Mouse (Mus musculus) megakaryocyte-erythroid progenitor cell, adult 5-6 weeks (primary cell): ENCODE measurements around the gene Nwd2. TPM values are rescaled to one million over a fixed set of nuclear protein-coding genes. Genes with fewer than 3 reads are reported as not detected.

Experiments used
- ATAC-seq: replicated peaks from 2 replicates; pipeline ENCODE4 v1.8.0; 2016; ENCODE audit warnings: mild to moderate bottlenecking, inconsistent platforms; ENCODE audit not compliant: severe bottlenecking, poor library complexity, low FRiP score, low TSS enrichment
- total RNA-seq, 2 experiments: library from RNA; stranded (forward) in 1 of 2; stranded (reverse) in 1 of 2; fragments of 200-1000, 215-1000 nt in 1 of 2; fragments of >200 nt in 1 of 2; fragmentation: Nextera tagmentation in 1 of 2; gene quantifications; 2 replicates each; pipeline ENCODE4 v1.2.3; 2014 to 2017

Nwd2 gene
- not detected in 2 replicates for total RNA-seq (2014; fragmentation: Nextera tagmentation)
- not detected in 2 replicates for total RNA-seq (2017)

DNA sequence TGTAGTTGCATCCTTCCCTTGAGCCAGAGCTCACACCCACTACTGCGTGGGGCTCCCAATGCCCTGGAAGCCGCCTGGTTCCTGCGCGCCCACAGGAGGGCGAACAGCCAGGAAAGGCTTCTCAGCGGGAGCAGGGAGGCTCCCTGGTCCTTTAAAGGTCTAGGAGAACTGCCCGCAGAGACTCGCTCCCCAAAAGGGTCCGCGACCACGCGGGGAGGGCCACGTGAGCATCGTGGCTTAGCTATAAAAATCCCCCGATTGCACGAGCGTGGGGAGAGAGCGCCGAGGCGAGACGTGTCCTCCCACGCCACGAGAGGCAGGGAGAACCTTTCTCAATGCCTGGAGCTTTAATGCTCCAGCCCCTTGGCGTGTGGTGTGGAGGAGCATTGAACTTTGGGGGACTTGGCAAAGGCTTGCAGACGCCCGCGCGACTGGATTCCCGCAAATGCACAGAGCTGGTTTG is at the start of gene Nwd2:
Gene Nwd2 (plus strand): TSS at position 33 of the 463 bp plus-strand sequence.
- no peak for ATAC-seq

DNA sequence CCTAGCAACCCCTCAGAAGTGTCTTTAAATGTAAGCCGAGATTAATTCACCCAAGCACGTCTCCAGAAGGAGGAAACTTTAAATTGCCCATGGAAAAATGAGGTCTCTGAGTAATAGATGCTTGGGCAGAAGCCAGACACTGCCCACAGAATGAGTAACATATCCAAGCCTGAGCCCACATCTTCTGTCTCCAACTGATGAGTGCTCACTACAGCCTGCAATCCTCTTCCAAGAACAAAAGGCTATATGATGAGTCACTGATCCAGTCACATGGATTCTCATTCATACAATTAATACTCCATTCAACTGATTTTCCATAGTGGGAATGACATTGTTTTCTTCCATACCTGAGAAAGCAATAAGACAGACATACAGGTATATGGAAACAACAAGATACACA is 41.5 kb upstream of the Nwd2 start:
- no peak for ATAC-seq

DNA sequence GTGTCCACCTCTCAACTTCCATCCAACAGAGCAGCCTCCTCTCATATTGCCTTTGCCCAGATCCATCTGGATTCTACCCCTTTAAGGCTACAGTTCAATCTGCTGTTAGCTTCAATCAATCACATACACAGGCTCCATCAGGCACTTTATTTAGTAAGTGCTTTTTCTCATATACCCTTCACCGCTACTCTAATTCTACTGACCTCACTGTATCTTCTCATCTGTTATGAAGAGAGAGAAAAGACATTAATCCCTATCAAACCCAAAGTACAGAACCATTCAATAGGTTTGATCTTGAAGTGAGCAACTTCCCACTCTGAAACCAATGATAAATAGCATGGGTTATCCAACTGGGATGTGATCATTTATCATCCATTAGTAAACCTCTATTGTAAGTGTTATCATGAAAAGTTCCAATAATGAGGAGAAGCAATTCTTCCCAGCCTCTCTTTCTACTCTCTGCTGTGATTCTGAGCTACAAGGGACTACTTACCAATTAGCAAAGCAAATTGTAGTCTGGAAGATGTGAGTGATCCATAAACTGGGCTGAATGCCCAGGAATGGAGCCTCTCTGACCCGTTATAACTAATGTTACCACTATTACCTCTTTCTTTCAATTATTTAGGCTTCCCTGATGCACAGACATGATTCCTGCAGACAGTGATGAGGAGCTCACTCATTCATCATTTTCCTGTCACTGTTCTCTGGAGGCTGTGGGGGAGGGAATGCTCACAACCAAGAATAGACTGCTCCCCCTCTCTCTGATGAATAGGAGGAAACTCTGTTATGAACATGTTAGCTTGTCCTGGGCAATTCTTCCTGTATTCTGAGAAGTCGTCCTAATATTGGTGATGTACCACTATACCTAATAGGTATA is 31.9 kb upstream of the Nwd2 start:
- no peak for ATAC-seq

DNA sequence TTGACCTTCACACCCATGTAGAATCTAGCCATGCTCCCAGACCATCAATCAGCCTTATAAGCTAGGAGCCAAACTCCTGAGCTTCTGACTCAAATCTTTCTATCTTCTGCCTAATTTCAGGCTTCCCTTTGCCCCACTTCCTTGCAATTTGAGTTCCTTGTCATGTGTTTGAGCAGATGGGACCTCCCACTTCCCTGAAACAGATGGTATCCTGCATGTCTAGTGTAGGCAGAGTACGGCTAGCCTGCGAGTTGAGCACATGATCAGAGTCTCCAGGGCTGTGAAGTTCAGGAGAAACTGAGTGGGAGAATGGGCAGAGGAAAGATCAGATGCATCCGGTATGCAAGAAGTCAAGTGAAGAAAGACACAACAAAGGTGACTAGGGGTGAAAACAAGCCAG is 24.8 kb upstream of the Nwd2 start:
- no peak for ATAC-seq

DNA sequence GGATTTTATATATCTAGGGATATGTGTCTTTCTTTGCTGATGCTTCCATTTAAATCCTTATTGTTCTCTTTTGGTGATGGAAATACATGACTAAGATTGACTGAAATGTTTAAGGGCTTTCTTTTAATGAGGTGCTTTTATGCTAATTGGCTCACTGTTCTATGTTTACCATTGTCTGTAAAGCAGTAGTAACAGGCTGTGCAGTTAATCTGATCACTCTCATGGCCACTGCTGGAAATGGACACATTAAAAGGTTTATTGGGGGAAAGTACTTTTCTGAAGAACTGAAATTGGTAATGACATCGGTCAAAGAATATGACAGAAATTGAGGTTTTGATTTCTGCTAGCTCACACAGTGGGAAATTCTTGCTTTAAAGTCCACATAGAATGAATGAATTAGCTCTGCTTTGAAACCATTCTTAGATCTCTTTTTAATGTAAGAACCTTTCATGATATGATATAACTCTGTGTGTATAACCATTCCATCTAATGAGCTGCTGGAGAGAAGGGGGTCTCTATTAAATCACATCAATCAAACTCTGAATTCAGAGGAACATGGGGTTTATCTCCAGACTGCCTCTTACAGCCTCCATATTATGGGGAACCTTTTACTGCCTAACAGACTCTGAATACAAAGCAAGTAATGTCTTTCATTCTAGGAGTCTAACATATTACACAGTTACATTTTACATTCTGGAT is 20.9 kb upstream of the Nwd2 start:
- ATAC-seq, result no peak

DNA sequence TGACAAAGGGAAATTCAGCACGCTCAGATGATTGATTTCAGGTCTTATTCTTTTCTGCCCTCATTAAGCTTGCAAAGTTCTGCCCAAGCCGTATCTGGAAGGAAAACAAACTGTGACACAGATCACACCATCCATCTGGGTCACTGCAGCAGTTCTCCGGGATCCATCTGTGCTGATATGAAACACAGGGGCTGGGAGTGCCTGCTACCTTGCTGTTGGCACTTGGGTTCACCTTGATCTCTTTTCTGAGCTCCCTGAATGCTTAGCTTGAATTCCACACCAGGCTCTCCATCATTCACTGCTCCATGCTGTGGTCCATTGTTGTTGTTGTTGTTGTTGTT is 20.4 kb upstream of the Nwd2 start:
- ATAC-seq, result no peak

DNA sequence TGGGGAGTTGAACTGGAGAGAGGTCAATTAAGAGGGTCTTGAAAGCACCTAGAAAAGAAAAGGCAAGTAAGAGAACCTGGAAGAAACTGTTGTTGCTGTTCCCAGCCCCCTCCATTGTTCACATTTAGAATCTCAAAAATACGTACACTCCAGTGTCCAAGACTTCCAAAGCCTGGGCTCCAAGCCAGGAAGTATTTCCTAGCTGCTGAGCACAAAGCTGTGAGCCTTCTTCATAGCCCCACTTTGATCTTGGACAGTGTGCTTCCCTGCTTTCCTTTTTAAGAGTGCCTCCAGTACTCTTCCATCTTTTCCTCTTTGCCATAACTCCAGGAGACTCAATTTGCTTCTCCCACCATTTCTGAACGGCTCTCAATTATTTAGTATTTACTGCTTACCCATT is 14.3 kb upstream of the Nwd2 start:
- no peak for ATAC-seq

DNA sequence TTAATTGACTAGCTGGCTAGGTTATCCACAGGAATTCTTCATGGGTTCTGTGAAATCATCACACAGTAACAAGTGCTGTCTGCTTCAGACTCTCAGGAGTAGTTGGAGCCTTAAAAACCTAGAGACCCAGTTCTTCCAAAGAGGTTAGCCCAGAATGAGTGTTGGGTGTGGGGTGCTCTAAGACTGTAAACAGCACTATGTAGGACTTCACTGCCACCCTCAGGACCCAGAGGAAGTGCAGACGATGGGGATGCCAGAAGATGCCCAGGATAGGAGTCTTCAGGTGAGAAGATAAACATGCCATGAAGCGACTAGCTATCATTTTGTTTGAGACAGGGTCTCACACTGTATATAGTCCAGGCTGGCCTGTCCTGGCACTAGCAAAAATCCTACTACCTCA is 715 bp upstream of the Nwd2 start:
- no peak for ATAC-seq

DNA sequence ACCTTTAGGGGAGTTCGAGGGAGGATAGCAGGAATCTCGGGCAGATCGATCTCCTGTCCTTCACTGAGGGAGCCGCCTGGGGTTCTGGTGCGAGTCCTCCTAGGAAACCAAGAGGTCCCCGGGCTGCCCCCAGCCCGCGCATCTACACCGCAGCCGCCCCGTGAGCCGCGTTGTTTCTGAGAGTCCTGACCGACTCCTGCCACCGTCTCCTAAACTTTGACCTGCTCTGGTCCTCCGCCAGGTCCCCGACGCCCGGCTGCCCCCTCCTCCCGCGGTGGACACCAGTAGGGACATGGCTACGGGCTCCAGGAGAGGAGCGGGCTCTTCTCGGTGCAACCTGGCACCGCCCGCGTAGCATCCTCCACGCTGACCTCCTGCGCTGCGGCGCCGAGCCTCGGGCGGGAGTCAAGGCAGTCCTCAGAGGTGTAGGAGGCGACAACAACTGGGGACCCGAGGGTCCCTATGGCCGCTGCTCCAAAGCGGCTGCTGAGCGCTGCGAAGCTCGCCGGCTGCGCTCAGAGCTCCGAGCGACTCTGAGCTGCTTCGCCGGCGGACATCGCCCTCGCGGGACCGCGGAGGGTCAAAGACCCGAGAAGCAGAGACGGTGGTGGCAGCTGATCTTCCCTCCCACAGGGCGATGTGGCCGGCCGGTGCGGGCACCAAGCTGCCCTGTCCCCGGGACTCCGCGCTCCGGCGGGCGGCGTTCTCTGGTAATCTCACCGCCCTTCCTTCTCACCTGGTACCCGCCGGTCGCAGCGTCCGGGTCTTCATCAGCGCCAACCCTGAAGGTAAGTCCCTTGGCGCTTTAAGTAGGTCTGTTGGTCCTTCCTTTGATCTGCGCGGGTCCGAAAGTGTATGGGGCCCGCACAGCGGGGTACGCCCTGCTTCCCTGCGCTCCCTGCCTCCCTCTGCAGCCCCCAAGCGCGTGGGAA is 897 bp downstream of the Nwd2 start:
- ATAC-seq, result no peak

DNA sequence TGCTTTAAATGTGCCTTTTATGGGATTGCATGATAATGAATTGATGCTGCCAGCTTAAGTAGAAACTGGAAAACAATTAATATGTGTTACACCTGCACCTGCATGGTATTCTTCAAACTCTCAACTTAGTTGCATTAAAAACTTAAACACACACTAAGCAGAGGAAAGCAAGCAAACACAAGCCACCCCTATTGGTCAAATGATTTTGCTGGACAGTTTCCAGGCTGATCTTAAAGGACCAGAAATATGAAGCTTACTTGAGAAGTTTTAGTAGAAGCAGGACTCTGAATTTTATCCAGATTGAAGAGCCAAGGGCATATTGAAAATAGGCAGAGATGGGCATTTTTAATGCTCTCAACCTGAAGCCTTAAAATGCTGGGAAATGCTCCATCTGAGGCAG is 2.9 kb downstream of the Nwd2 start:
- ATAC-seq, result no peak

DNA sequence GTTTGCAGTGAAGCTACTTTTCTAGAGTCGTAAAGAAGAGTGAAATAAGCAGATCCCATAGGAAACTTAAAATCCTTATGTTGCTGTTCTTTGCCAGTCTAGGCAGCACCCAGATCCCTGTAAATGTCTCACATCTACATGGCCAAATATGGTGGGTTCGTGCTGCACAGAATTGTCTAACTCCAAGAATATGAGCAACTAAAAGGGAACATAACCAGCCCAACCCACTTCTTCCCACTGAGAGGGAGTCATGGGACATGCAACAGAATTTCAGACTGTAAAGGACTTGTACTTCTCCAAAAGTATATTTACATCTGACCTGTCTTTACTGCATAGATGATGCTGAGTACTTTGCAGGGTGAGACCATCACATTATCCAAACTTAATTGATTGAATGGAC is 3.8 kb downstream of the Nwd2 start:
- ATAC-seq, result no peak

DNA sequence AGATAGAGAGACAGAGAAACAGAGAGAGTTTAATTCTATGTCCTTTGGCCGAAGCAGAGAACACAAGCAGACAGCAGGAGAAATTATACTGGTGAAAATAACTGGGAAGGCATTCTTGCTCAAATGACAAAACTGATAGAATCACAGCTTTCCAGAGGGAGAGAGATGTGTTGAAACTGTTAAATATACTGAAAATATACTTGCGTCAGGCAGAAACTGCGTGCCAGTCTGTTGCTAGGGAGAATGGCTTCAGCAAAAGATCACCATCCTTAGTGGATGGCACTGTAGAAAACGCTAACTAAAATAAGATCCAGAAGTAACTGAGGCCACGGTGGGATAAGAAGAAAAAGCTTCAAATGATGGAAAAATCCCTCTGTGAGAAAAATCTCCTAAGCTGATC is 18.0 kb downstream of the Nwd2 start:
- no peak for ATAC-seq

DNA sequence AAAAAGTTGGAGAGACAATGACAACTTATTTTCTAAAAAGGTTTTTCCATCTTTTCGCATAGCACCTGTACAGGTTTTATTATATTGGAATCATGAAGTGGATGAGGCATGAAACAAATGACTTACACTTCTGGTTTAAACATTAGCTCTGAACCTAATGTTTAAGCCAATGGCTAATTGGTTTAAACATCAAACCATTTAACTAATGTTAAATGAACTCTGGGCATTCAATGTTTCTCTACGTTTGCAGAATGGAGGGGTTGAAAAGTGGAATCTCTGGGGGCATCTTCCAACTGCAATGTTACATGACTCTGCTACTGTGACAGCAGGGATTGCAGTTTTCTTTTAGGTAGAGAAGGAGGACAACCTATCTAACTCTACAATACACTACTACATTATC is 27.0 kb downstream of the Nwd2 start:
- ATAC-seq, result no peak

DNA sequence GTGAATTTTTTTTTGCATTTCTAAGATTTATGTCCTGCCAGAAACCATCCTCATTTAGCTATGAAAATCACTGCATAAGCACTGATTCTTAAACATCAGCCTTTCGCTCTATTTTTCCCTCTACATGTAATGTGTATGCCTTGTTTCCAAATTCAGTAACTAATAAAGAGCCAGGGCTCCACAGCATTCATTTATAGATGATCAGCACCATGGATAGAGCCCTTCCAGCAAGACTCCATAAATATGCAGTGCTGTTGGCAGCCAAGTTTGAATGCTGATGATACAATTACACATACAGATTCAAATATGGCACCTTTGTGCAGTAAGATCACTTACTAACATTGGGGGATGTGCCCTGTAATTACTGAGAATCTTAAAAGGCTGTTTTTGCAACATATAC is 40.2 kb downstream of the Nwd2 start:
- no peak for ATAC-seq

DNA sequence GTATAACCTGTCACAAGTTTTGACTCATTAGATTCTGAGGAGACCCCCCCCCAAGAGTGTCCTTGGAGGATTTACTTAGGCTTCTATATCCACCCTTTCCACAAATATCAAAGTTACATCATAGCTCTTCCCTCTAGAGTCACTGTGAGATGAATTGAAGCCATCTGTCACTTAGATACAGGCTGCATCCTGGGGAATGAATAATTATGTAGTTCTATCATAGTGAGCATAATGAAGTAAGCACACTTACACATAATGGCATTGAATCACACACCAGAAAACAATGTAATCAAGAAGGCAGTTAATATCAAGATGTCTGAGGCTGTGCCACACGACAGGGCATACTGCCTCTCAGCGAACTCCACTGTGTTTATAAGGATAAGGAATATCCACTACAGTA is 47.9 kb downstream of the Nwd2 start:
- ATAC-seq, result no peak

DNA sequence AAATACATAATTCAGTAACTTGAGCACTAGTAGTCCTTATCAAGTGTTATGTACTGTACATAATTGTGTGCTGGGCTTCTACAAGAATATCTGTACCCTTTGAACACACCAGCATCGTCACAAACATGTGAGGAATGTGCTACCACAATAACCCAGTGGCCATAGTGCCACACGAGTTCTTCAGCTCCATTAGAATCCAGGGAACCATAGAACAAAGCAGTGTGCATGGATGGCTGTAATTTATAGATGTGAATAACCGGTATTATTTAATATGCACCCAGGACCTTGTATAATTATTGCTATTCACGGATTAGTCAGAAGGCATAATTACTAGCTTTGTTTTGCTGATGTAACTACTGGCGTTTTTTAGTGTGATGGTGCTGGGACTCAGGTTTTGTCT is 48.3 kb downstream of the Nwd2 start:
- ATAC-seq, result no peak

DNA sequence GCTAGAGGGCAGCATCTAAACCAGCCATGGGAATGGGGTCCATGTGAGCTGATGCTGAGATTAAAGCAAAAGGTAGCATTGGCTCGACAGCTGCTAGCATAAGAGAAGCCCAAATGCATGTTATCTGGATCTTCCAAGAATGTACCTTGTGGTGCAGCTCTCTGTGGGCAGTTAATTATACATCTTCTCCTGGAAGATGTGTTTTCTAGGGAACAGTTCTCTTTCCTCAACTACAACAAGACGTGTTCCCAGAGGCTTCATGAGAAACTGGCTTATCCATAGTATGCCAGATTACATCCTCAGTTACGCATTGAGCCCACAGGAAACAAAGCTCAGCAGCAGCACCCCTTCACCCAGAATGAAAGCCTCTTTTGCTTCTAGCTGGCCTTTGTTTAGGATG is 80.1 kb downstream of the Nwd2 start:
- ATAC-seq, result no peak

DNA sequence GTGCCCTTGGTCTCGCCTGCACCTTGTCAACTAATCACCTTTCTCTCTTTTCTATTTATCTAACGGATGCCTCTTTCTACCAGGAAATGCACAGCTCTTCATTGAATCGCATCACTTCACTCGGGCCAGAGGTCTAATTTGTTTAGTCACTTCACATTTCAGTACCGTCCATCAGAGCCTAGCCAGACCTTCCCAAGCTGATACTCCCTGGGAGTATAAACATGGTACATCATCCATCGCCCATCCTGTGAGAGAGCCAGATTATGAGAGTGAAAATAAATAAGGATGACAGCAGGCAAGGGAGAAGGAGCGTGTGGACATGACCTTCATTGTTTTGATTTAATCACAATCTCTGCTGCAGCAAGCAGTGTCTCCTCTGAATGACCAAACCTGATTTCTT is 86.6 kb downstream of the Nwd2 start:
- no peak for ATAC-seq

DNA sequence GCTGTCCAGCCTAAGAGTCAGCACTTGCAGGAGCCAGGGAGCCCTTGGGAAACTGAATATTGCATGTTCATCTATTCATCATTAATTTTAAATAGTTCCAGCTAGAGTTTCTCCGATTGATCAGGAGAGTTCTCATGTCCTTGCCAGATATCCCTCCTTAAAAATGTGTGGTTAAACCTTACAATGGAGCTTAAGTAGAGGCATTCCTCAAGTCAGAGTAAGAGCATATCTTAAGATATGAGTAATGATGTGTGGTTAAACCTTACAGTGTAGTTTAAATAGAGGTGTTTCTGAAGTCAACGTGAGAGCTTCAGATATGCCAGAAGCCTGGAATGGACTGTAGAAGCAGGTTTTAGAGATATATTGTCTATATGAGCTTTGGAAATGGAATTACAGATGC is 94.5 kb downstream of the Nwd2 start:
- ATAC-seq, result no peak

DNA sequence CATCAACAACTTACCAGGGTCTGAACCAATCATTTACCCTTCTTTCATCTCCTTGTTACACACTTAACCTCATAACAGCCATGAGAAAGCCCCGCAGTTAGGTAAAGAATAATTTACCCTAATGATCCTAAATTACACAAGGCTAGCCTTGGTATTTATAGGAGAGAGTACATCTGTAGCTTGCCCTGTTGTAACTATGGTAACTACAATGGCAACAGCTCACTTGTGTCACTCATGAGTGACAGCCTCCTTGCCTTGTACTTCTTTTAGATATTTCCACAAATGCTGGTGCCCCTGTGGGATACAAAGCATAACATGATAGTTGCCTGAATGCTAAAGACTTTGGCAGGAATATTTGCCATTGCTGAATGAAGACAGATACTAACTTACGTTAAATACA is 99.4 kb downstream of the Nwd2 start:
- ATAC-seq, result no peak
